Mouse (Mus musculus) mouse embryonic stem cell (cell line): ENCODE results near the gene Rbms3.

Experiments
- in situ Hi-C, 2 experiments: fragments of 300-500 bp; cut with MboI; formaldehyde crosslinking; loops; 1 replicate in 1 of 2; 3 replicates in 1 of 2; pipeline ENCODE4 v1.14.3; 2019 to 2020; ENCODE audit warnings: low sequenced_read_pairs in 2 of 2, low pct_unique_long_range_greater_than_20kb in 1 of 2, mixed read lengths in 1 of 2; ENCODE audit not compliant: unreplicated experiment in 1 of 2

Gene Rbms3

GRCm38 (mm10) chr9:116919441-116920019 lies 710.2 kb downstream of the Rbms3 start:
- in situ Hi-C loops, result loop anchor here in 1 of 2 experiments (25.0 kb wide), 1 partner anchor 507 kb away; no protein-coding TSS in a partner anchor

GRCm38 (mm10) chr9:116912493-116912847 lies 717.2 kb downstream of the Rbms3 start:
- in situ Hi-C loops, result loop anchor here in 1 of 2 experiments (25.0 kb wide), 1 partner anchor 500 kb away; no protein-coding TSS in a partner anchor

GRCm38 (mm10) chr9:116911781-116912492 lies 717.8 kb downstream of the Rbms3 start:
- in situ Hi-C loops, result loop anchor here in 1 of 2 experiments (25.0 kb wide), 1 partner anchor 500 kb away; no protein-coding TSS in a partner anchor

- in situ Hi-C loops, result loop anchor here in 1 of 2 experiments (25.0 kb wide), 1 partner anchor 497 kb away; no protein-coding TSS in a partner anchor
These were observed 720.2 kb downstream of the Rbms3 start for GRCm38 (mm10) chr9:116909511-116909910.

- in situ Hi-C loops, result loop anchor here in 1 of 2 experiments (25.0 kb wide), 1 partner anchor 495 kb away; no protein-coding TSS in a partner anchor
These were observed 722.8 kb downstream of the Rbms3 start for GRCm38 (mm10) chr9:116906955-116907354.

- in situ Hi-C loops, result loop anchor here in 1 of 2 experiments (25.0 kb wide), 1 partner anchor 493 kb away; no protein-coding TSS in a partner anchor
These were observed 724.1 kb downstream of the Rbms3 start for GRCm38 (mm10) chr9:116905646-116906045.

GRCm38 (mm10) chr9:116903304-116903993 lies 726.3 kb downstream of the Rbms3 start:
- in situ Hi-C loops, result loop anchor here in 1 of 2 experiments (25.0 kb wide), 1 partner anchor 491 kb away; no protein-coding TSS in a partner anchor

GRCm38 (mm10) chr9:116899403-116899802 lies 730.3 kb downstream of the Rbms3 start:
- in situ Hi-C loops, result no loop called here

- in situ Hi-C loops, result no loop called here
These were observed 742.6 kb downstream of the Rbms3 start for GRCm38 (mm10) chr9:116886973-116887680.

- in situ Hi-C loops, result no loop called here
These were observed 744.1 kb downstream of the Rbms3 start for GRCm38 (mm10) chr9:116885617-116886016.

GRCm38 (mm10) chr9:116880503-116880902 lies 749.2 kb downstream of the Rbms3 start:
- in situ Hi-C loops, result no loop called here

- in situ Hi-C loops, result no loop called here
These were observed 749.9 kb downstream of the Rbms3 start for GRCm38 (mm10) chr9:116879600-116880457.

- in situ Hi-C loops, result no loop called here
These were observed 752.9 kb downstream of the Rbms3 start for GRCm38 (mm10) chr9:116876786-116877185.

- in situ Hi-C loops, result no loop called here
These were observed 755.8 kb downstream of the Rbms3 start for GRCm38 (mm10) chr9:116873976-116874320.

- in situ Hi-C loops, result no loop called here
These were observed 756.4 kb downstream of the Rbms3 start for GRCm38 (mm10) chr9:116873033-116873975.

GRCm38 (mm10) chr9:116872346-116872745 lies 757.4 kb downstream of the Rbms3 start:
- in situ Hi-C loops, result no loop called here

- in situ Hi-C loops, result no loop called here
These were observed 758.1 kb downstream of the Rbms3 start for GRCm38 (mm10) chr9:116871576-116871975.
